Mouse (Mus musculus): ENCODE measurements around the gene Galnt9. TPM values are rescaled to one million over a fixed set of nuclear protein-coding genes. Genes with fewer than 3 reads are reported as not detected.

Gene Galnt9
- polyA plus RNA-seq, 1 experiment from 2014 or later = 0.30 TPM

DNA sequence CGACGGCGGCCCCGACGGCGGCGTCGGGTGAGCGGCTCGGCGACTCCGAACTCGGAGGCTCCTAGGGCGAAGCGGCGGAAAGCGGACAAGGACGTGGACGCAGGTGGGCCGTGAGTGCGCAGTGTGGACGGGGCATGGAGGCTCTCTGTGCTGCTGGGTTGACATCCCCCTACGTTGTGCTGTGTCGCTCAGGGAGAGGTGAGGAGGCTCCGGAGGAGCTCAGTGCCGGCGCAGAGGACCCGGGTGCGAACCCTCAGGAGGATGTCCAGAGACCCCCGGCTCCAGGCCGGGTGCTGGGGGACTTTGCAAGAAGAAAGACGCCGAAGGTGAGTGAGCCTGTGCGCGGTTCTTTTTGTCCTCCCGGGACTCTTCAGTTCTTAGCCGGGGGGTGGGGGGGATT, 109.5 kb downstream of the Galnt9 start:
- WGBS (ENCODE audit: missing documents) = 3% methylated on average over 37 of the region's 37 CpGs
- Histone ChIP-seq H3K36me3 (ENCODE audit: inconsistent target) (peaks cover 61% of the 10 kb centered on the region), H3K79me2 (ENCODE audit: inconsistent target) (peaks cover 8% of the 10 kb centered on the region; the same call in 1 of the 2 replicates), H3K27ac (no peak overlapping the region), H3K4me3 (ENCODE audit: inconsistent target) (peak overlapping the region; percentile 71)

DNA sequence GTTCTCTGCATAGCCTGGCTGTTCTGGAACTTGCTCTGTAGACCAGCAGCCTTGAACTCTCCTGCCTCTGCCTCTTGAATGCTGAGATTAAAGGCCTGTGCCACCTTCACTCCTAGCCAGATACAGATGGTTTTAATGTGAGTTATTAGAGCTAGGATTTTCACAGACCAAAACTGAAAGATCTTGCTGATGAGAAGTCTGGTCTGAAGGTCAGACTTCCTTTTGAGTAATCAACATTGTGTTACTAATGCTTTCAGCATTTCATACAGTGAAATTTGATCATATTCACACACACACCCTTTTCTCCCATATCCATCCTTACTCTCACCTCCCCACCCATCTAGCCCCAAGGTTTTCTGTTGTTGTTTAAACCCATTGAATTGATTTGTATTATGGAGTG, 115.5 kb downstream of the Galnt9 start:
- H3K79me2 ChIP-seq (ENCODE audit: inconsistent target) = no peaks in the 10 kb centered on the region

DNA sequence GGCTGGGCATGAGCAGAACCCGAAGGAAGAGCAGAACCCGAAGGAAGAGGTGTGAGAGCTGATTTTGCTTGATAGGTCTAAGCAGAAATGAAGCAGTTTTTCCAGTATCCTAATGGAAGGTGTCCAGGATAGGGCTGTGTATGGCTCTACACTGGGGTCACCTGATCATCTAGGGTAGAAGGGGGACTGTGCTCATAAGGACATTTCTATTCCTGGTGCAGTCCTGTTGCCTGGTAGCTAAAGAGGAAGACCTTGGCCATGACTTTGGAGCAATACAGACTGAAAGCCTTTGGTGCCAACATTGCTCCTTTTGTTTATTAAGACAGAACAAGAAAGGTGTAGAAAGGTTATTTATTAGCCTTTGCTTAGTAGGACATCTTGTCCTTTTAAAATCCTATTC, 119.9 kb downstream of the Galnt9 start:
- Histone ChIP-seq H3K27ac (no peak overlapping the region), H3K4me3 (ENCODE audit: inconsistent target) (no peak overlapping the region), H3K36me3 (ENCODE audit: inconsistent target) (peaks cover 65% of the 10 kb centered on the region), H3K79me2 (ENCODE audit: inconsistent target) (no peaks in the 10 kb centered on the region)
- WGBS (ENCODE audit: missing documents) = 82% methylated on average over 2 of the region's 2 CpGs

More for the DNA sequence above, 115.5 kb downstream of the Galnt9 start:
- Histone ChIP-seq H3K27ac (no peak overlapping the region), H3K36me3 (ENCODE audit: inconsistent target) (peaks cover 64% of the 10 kb centered on the region), H3K4me3 (ENCODE audit: inconsistent target) (no peak overlapping the region)

DNA sequence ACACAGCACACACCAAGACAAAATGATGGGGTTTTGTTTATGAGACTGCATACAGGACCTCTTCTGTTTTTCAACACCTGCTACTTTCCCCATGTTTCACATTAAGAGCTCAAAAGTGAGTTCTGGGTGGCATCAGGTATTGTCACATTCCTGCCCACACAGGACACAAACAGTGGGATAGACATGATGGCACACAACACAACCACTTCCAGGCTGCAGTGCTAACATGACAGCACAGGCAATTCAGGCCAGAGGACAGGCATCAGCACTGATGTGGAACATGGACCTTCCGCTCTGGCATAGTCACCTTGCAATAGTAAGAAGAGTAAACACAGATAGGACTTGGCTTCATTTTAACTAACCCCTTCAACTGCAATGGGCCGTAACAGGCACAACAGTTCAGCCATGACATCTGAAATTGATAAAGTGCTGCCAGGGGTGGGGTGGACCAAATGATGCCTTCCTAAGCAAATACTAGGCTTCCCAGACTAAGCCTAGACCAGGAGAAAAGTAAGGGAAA, 120.7 kb downstream of the Galnt9 start:
- 100% methylated on average over 2 of the region's 2 CpGs for WGBS (ENCODE audit: missing documents)
- H3K27ac ChIP-seq = no peak overlapping the region
- peaks cover 70% of the 10 kb centered on the region for H3K36me3 ChIP-seq (ENCODE audit: inconsistent target)
- H3K79me2 ChIP-seq (ENCODE audit: inconsistent target) = no peaks in the 10 kb centered on the region
- H3K4me3 ChIP-seq (ENCODE audit: inconsistent target) = no peak overlapping the region

DNA sequence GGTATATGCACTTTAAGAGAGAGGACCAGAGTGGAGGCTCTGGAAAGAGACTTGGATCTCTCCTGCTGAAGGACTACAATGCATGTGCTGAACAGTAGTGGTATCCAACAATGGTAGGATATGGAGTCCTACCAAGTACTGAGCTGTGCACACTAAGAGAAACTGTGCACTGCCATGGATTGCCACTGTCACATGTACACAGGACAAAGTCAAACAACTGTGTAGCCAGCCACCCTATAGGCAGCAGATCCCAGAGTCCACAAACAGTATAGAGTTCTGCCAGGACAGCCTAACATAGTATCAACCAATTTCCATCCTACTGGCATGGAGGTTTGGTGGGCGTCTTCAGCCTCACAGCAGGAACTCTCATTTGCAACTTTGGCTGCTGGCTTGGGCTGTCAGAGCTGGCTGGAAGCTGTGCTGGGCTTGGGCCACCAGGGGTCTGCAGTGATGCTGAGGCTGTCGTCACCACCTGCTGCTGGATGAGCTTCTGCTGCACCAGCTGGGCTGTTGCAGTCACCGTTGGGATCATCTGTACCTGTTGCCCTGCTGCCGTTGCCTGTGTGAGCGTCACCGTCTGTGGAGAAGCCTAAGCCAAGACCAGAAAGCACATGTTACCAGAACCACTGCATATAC, 121.4 kb downstream of the Galnt9 start:
- H3K36me3 ChIP-seq (ENCODE audit: inconsistent target) = peaks cover 78% of the 10 kb centered on the region

More for the DNA sequence above, 121.4 kb downstream of the Galnt9 start:
- no peaks in the 10 kb centered on the region for H3K79me2 ChIP-seq (ENCODE audit: inconsistent target)
- 94% methylated on average over 6 of the region's 6 CpGs for WGBS (ENCODE audit: missing documents)
- no peak overlapping the region for H3K27ac ChIP-seq
- no peak overlapping the region for H3K4me3 ChIP-seq (ENCODE audit: inconsistent target)

Other genes with a start within 250 kb of the Galnt9 start
- not detected in 3 replicates for gene P2rx2, start 201.1 kb upstream of the Galnt9 start, polyA plus RNA-seq (2018)
- gene Lrcol1, start 199.6 kb upstream of the Galnt9 start, polyA plus RNA-seq (2018) = not detected in 3 replicates
- gene Fbrsl1, start 95.9 kb upstream of the Galnt9 start, polyA plus RNA-seq (2018) = 10.0 to 18.7 TPM (median 11.8 TPM) in 3 replicates
- 11.0 to 22.9 TPM (median 11.9 TPM) in 3 replicates for gene Noc4l, start 109.1 kb downstream of the Galnt9 start, polyA plus RNA-seq (2018)
- 6.2 to 8.2 TPM (median 6.7 TPM) in 3 replicates for gene Ddx51, start 109.1 kb downstream of the Galnt9 start, polyA plus RNA-seq (2018)
- 24.9 to 26.4 TPM (median 26.3 TPM) in 3 replicates for gene Ep400, start 226.4 kb downstream of the Galnt9 start, polyA plus RNA-seq (2018)
- 14.8 to 27.1 TPM (median 18.1 TPM) in 3 replicates for gene Pus1, start 236.3 kb downstream of the Galnt9 start, polyA plus RNA-seq (2018)